Mouse (Mus musculus) frontal cortex, adult (tissue): Measurements from ENCODE around the gene Rsl1d1.

Experiments
- ATAC-seq: cut with Nextera tagmentation; 2 replicates; pipeline ENCODE4 v1.9.2; 2017; ENCODE audit warnings: mild to moderate bottlenecking, moderate library complexity, mixed read lengths; ENCODE audit not compliant: low TSS enrichment

The Rsl1d1 gene

DNA sequence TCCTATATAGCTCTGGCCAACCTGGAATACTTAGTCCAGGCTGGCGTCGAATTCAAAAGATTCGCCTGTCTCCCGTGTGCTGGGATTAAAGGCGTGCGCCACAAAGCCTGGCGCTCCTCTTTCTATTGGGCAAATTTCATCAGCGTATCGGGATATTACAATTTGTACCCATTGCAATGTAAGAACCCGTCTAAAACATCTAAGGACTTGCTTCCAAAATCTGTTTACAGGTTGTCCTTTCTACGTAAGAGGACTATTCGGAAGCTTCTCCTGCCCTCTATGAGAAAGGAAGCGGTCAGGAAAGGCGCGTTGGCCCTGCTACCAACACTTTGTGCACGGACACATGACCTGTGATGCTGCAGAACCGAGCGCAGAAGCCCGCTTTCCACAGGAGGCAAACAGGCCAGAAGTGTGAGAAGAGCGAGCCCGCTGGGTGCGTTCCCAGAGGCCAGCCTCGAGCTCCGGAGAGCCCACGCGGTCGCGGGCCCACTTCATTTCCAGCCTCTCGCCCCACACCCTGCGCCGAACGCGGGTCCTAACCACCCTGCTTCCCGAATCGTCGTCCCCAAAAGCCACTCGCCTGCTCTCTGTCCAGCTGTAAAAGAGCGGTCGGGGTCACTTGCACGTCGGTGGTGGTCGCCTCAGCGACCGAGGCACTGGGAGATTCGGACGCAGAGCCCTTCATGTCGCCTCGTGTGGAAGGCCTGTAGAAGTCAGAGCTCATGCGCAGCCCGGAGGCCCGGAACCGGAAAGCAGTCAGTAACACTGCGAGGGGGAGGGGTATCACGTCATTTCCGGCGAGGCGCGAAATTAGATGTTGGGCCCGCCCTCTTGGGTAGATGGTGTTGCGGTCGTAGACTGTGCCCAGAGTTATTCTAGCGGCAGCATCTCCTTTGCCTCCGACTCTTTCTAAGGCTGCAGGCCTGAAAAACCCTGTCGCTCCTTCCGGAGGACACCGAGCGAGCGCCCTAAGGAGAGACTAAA, at the start of gene Rsl1d1:
TSS of gene Rsl1d1 (minus strand) at position 761 of the 984 bp plus-strand sequence.
- peak; percentile 99 for ATAC-seq

DNA sequence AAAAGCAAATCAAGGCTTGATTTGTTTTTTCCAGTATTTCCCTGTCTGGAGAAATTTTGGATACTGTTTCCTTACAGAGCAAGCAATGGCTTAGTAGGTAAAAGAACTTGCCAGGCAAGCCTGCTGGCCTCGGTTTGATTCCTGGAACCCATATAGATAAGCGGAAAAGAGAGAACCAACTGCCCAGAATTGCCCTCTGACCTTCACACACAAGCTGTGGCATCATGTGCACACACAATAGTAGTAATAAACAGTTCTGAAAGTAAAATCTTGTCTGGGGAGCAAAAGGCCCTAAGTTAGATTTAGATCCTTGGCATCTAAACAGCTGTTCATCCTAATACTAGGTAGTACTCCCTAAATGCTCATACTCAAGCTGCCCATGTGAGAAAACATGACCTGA, 44.7 kb upstream of the Rsl1d1 start:
- ATAC-seq: no peak

DNA sequence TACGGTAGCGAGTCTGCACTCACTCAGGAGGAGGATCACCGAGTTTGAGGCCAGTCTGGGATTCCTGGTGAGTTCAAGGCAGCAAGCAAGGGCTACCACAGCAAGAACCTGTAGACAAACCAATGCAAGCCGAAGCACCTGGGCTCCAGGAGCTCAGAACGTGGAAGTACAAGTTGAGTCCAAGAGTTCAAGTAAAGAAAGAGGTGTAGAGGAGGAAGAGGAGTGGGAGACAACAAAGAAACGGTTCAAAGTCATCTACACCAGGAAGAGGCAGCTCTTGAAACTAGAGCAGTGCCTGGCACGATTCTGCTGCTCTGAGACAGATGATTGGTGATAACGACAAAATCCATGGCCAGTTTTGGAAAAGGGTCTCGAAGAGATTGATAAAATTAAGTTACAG, 42.6 kb upstream of the Rsl1d1 start:
- no peak for ATAC-seq

DNA sequence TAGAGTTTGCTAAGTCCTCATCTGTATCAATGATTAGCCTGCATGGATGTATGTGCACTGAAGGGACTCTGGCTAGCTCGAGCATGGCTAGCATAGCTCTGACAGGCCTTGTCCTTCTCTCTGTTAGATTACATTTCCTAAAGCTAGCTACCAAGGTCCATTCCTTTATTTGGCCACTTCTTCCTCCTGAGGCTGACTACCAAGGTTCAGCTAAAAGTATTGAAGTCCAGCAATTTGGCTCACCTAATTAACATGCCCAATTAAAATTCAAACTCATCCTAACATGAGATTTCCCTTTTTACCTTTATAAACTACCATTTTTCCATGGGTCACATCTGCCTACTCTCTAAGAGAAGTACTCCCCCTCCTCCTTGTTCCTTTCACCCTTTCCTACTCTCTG, 39.3 kb upstream of the Rsl1d1 start:
- ATAC-seq: no peak

DNA sequence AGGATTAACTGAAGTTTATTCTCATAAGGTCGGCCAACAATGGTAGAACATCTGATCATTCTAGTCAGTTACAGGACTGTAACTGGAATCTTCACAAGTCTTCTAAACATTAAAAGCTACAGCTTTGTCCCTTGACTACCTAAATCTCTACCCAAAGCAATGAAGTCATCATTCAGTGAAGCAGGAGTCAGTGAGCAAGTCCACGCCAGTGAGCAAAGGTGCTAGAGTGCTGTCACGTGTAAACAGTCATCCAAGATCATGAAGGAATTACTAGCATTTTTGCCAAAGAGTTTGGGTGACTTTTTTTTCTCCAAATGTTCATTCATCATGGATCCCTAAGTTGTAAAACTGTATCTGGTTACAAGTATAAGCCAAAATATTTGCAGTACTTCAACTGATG, 14.7 kb upstream of the Rsl1d1 start:
- ATAC-seq: no peak

DNA sequence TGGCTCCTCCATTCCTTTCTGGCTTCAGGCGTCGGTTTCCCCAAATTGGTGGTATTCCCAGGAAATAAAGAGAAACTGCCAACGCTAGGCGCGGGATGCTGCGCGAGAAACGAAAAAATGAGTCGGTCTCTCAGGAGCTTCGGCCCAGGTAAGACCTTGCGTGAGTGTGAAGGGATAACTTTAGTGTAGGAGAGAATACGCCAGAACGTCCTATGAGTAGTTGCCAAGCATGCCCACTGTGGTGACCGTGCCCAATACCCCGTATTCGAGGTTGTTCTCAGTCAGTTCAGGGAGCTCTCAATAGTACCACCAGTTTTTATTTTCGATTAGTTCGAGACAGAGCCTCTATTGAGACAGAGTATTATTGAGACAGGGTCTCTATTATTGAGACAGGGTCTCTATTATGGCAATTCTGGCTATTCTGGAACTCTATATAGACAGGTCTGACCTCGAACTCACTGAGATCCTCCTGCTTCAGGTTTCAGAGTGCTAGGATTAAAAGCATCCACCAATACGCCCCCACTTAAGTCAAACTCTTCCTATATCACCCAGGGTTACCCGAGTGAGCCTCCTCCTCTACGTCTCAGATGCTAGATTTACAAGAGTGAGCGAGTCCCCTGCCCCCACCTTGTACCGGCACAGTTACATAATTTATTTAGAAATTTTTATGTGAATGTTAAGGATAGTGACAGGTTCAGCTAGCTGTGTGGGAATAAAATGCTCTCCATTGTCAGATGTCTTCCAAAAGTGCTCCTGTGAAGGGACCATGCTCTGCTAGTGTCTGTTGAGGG, 664 bp upstream of the Rsl1d1 start:
- no peak for ATAC-seq

DNA sequence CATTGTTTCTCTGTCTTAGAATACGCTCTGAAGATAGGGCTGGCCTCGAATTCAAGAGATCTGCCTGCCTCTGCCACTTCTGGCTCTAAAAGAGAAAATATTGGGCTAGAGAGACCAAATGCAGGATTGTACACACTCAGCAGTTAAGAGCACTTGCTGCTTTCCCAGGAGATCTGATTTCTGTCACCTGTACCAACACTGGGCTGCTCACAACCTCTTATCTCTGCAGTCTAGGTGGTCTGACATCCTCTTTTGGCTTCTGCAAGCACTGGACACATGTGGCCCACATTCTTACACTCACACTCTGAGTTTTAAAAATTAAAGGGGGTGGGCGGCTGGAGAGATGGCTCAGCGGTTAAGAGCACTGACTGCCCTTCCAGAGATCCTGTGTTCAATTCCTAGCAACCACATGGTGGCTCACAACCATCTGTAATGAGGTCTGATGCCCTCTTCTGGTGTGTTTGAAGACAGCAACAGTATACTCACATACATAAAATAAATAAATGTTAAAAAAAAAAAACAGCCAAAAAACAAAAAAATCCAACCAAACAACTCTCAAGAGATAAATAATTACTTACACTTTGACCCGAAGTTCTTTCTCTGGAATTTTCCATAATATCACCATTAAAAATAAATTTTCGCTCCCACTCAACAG, 1.3 kb downstream of the Rsl1d1 start:
- ATAC-seq: no peak

DNA sequence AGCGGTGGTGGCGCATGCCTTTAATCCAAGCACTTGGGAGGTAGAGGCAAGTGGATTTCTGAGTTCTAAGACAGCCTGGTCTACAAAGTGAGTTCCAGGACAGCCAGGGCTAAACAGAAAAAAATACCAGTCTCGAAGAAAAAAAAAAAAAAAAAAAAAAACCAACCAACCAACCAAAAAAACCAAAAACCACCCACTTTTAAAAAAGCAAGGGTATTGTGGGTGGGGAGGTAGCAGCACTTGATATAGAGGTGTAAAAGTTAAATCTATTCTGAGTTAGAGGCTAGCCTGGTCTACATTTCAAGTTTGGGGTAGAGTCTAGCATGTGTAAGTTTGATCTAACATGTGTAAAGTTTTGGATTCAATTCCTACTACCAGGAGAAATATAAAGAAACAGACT, 2.9 kb downstream of the Rsl1d1 start:
- ATAC-seq: no peak

DNA sequence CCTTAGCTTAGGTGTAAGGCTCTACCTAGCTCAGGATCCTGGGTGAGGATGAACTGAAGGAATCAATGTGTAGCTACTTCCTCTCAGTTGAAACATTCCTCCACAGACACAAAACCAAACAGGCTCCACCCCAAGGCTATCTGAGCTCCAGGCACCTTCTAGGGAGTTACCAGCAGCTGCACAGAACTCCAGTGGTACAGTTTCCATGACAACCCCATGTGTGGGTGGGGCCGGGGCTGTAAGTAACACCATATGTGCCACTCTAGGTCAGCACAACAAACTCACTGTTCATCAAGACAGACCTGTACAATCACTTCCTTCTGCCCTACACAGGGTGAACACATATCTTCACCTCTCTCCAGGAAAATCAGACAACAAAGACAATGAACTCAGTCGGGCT, 4.7 kb downstream of the Rsl1d1 start:
- ATAC-seq: no peak

DNA sequence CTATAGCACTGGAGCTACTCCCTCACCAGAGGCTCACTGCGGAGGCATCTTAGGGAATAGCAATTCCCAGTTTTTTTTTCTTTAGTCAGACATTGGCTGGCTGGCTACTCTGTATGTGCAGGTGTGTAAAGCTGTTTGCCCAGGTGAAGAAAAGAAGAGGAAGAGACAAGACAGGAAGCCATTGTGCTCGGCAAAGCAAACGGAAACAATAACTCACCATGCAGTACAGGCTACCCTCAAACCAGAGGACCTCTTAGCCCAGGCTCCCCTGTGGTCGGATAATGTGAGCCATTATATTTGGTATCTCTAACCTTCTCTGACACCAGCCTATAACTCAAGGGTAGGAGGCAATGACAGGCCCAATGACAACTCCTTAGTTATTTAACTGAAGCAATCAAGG, 6.1 kb downstream of the Rsl1d1 start:
- no peak for ATAC-seq

DNA sequence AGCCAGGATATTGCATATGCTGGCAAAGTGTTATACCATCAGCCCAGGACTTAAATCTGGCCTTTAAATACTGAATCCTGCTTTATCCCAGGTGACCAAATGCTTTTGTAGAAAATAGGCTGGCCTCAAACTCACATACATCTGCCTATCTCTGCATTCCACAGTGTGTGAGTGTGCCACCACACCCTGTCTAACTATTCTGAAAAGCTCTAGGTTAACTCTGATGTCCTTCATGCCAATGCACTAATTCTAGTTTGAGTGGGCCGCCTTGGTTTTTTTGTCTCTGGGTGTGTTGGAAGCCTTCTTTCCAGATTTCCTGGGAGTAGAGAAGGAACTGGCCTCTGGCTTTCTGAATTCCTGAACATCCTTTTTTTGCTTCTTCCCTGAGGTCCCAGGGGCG, 9.9 kb downstream of the Rsl1d1 start:
- no peak for ATAC-seq

DNA sequence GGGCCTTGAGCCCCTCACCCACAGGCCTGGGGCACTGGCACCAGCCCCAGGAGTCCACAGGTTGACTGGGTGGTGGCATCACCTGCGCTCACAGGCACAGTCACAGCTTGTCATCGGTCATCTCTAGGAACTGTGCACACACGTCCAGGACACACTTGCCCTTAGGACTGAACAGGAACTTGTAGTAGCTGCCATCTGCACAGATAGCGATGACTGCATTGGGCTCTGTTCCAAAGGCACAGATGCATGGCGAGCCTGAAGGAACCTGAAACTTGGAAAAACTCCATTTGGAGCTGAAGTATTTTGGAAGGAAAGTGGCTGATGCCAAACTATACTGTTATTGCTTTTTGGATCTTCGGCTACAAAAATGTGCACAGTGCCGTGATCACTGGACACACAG, 13.0 kb downstream of the Rsl1d1 start:
- ATAC-seq: peak; percentile 65; the same call in 1 of the 2 replicates

DNA sequence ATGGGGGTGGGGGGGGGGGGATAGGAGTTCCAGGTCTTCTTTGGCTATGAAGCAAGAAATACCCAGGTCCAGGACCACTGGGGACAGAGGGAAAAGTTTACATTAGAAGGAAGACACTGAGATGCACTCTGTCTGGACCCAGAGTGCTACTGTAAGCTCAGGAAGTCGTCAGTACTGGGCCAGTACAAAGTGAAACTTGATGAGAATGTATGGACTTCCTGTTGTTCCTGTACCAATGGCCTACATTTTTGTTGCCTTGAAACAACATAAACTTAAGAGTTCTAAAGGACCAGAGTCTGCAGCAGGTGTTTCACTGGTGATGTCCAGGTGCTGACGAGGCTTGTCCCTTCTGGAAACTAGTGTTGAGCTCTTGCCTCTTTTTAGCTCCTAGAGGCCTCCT, 25.7 kb downstream of the Rsl1d1 start:
- no peak for ATAC-seq

DNA sequence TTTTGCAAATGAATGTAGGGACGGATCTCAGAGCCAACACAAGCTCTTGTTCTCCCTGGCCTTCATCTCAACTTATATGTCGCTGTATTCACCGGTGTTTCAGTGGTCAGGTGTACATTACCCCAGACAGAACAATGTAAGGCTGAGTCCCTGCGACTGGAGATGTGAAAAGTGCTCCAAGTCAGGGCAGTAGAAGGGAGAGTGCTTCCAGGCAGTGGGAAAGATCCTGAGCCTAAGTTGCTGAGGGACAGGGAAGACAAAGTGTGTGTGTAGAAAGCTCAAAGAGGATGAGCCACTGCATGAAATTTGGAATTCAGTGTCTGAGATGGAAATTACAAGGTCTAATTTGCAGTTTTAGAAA, 26.3 kb downstream of the Rsl1d1 start:
- no peak for ATAC-seq

DNA sequence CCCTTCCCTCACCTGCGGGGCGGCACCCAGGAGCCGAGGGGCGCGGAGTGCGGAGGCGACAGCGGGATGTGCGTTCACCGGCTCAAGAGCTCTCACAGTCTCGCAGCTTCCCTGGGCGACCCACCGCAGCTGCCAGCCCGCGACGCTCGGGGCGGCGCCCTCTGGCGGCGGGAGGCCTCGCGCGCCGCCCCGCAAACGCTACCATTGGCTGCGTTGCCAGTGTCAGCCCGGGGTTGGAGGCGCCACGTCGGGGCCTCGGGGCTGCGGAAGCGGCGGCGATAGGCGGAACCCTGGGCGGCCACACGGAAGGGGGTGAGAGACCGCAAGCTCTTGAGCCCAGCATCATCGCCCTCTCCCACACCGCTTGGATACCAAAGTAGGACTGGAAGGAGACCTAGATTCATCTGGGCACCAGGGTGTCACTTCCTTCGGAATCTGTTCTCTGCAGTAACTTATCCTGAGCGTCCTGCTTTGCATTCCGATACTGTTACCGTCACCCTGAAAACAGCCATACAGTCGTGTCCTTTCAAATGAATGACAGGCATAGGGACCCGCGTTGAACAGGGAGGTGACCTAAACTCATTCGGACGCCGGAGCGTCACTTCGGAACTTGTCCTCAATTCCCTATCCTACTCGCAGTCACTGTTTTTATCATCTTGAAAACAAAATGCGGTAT, 26.8 kb downstream of the Rsl1d1 start, which contains the start of gene Zc3h7a:
TSS of gene Zc3h7a (minus strand) at position 186 of the 676 bp plus-strand sequence.
- ATAC-seq: peak; percentile 95

DNA sequence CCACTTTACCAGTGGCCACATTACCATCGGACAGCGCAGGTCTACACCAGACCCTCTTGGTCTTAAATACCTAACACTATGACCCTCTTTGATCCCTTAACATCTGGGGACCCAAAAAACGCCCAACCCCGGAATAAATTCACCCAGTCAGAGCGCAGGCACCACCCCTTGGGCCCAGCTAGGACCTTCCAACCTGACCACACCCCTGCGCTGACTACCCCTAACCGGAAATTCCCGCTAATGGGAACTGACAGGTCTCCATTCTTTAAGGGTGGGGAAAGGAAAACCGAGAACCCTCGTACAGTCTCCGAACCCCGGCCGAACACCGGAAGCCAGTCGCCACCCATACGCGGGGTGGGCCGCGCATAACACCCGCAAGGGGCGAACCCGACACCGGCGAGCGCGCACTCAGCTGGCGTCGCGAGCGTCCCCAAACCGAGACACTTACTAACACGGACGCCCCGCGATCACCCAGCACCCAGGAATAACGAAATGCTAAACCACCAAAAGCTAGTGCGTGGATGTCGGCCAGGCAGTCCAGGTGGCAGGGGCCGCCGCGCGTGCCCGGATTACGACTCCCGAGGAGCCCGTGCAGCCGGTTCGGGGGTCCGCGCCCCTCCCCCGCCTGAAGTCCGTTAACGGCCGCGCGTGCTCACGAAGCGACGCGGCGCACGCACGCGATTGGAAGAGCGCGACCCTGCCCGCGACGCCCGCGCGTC, 27.5 kb downstream of the Rsl1d1 start:
- peak; percentile 20 for ATAC-seq

DNA sequence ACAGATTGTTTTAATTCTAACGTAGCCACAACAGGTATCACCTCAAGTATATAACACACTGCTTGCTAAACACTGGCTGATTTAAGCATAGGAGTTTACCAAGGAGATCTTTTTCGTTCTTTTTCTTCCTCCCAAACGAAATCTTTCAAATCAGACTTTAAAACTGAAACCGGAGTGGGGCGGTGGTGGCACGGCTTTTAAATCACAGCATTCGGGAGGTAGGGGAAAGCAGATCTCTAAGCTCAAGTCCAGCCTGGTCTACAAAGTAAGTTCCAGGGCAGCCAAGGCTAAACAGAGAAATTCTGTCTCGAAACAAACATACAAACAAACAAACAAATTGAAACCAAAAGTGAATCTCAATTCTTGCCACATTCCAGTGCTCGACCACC, 28.0 kb downstream of the Rsl1d1 start:
- ATAC-seq: no peak

DNA sequence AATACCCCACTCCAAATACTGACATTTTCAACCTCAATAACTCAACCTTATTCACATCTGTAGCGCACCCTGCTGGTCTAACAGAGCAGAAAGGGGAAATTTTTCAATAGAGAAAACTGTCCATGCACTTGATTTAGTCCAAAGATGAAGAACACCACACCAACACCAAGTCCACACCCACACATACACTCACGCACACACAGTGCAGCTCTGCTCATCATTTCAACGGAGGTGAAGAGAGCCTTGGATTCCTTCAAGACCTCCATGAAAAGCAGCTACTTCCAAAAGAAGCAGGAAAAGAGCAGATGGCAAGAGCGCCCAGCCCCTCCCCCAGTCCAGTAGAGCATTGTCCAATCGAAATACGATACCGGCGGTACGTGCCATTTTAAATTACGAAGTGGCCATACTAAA, 28.5 kb downstream of the Rsl1d1 start:
- peak; percentile 24 for ATAC-seq

DNA sequence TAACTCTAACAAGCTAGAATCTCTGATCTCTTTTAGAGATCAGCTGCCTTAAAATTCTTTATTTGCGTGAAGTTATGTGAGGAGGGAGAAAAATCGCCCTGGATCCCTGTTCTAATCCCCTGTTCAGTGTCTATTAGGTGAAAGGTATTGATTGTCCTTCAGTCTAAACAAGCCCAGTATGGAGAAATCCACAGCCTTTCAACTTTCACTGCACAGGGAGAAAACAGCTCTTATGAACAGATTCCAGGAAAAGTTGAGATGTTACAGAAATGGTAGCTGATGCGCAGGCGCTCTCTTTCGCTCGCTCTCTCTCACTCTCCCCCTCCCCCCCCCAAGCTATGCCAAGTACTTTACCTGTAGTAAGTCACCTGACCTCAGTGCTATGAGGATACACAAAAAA, 31.5 kb downstream of the Rsl1d1 start:
- ATAC-seq: no peak

DNA sequence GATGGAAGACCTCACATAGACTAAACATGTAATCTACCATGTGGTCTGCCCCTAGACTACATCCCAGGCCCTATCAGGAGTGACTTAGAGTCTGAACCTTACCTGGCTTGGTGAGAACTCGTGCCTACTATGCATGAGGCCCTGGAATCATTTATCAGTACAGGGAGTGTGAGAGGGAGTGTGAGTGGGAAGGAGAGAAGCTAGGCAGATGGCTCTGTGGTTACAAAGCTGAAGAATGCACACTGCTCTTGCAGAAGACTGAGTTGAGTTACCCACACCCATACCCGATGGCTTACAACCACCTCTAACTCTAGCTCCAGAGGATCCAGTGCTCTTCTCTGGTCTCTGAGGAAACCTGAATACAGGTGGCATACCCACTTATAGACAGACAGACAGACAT, 36.7 kb downstream of the Rsl1d1 start:
- ATAC-seq: peak; percentile 95

DNA sequence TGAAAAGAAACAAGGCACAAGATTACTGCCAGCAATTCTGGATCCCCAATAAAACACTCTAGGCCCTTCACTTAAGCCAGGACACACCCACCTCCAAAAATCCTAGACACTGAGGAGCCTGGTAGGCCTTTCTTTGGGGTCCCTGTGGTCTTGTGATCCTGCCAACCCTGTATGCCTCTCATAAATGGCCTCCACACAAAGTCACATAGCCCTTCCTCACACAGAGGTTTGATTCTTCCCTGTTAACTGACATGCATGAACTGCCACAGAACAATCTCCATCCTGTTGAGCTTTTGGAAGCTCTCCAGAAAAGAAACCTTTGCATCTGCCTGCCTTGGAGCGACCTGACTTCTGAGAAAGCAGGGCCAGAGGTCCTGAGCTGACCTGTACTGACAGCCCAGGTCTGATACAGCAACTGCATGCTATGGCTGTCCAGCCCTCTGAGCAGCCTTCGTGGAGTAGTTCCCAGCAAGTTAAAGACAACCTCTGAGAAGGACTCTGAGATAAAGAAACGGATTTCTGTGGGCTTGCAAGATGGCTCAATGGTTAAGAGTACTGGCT, 38.4 kb downstream of the Rsl1d1 start:
- no peak for ATAC-seq
